In the genomic region with DNA sequence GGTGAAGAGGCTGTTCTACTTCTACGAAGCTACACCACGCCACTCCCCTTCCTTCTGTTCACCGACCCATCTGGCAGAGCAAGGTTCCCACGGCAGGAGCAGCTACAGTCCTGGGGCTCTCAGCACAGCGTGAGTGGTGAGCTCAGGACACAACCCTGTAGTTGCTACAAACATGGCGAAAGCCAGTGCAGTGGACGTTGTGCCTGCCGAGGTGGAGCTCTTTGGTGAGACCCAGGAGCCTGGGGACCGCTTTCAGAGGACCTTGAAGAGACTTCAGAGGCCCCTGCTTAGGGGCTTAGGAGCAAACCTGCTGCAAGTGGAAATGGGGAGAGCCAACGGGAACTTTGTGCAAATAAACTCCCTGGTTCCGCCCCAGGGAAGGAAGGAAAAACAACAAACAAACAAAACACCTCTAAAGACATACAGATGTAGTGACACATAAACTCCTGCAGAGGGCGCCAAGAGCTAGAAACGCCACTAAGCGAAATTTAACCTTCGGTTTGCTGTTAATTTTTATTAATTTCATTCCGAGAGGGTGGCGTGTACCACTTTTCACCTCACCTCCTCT, we compare ENCODE assay signal across 8 mouse cellular contexts. TPM values are rescaled to one million over a fixed set of nuclear protein-coding genes. Genes with fewer than 3 reads are reported as not detected.
DNase-seq lines count a peak whose midpoint lies in the region; ATAC-seq and TF ChIP-seq lines count a peak whose summit lies in the region.

No protein-coding gene starts in this region.

- intact Hi-C loops in left cerebral cortex, adult 2 months (cut with DNase I): loop anchor here (5.0 kb wide), 1 partner anchor 383 kb away; no protein-coding TSS in a partner anchor
- intact Hi-C loops in left cerebral cortex, postnatal 25 days (cut with DNase I): loop anchor here (5.0 to 10.0 kb wide), 2 partner anchors 383 to 510 kb away; no protein-coding TSS in a partner anchor

- TF ChIP-seq CTCF in left cerebral cortex, adult 2 months (IDR thresholded peaks at IDR 0.05): peak; percentile 85

- DNase-seq in left cerebral cortex, adult 2 months (ENCODE audit: extremely low spot score in 1 of 2, low spot score in 2 of 2): no peak
- DNase-seq in left cerebral cortex, postnatal 25 days (ENCODE audit: low spot score in 2 of 2): no peak
- DNase-seq in cerebellum, postnatal 10 days: peak; percentile 55 to 74
- peak; percentile 49 to 59 for DNase-seq in kidney, postnatal 4 days
- DNase-seq in midbrain, embryonic 10.5 days (ENCODE audit: low spot score): peak; percentile 39
- peak; percentile 39 for DNase-seq in thymus, postnatal 25 days
- DNase-seq in ovary, postnatal 14 days (ENCODE audit: low spot score): no peak

- H3K4me2 ChIP-seq in heart, embryonic 15.5 days: peak overlapping the region; percentile 69

- H3K9ac ChIP-seq in heart, embryonic 15.5 days: peak overlapping the region; percentile 51

- H3K27ac ChIP-seq in left cerebral cortex, adult 2 months: no peak overlapping the region
- no peak overlapping the region for H3K27ac ChIP-seq in heart, embryonic 15.5 days
- H3K27ac ChIP-seq in midbrain, embryonic 10.5 days (replicated peaks): peak overlapping the region; percentile 76

- no peaks in the 10 kb centered on the region for H3K36me3 ChIP-seq in heart, embryonic 15.5 days
- H3K36me3 ChIP-seq in midbrain, embryonic 10.5 days: no peaks in the 10 kb centered on the region

- 9% methylated on average over 17 of the region's 17 CpGs for WGBS in heart, embryonic 15.5 days
- 23% methylated on average over 17 of the region's 17 CpGs for WGBS in midbrain, embryonic 10.5 days

- H3K4me1 ChIP-seq in heart, embryonic 15.5 days (replicated peaks): peaks cover 6% of the 10 kb centered on the region
- peaks cover 6% of the 10 kb centered on the region for H3K4me1 ChIP-seq in midbrain, embryonic 10.5 days

- ATAC-seq in heart, embryonic 15.5 days (replicated peaks; ENCODE audit: insufficient number of reproducible peaks, insufficient read depth, low FRiP score, low read depth): no peak; the same call in 1 of the 2 replicates

- peak overlapping the region; percentile 14; the same call in 1 of the 2 replicates for H3K4me3 ChIP-seq in left cerebral cortex, adult 2 months
- H3K4me3 ChIP-seq in heart, embryonic 15.5 days: peak overlapping the region; percentile 41
- peak overlapping the region; percentile 46 for H3K4me3 ChIP-seq in midbrain, embryonic 10.5 days

- H3K27me3 ChIP-seq in heart, embryonic 15.5 days: 0 out of 2 replicates have a peak, but pooled peaks cover 6% of the 10 kb centered on the region
- H3K27me3 ChIP-seq in midbrain, embryonic 10.5 days (ENCODE audit: low read depth, poor library complexity, severe bottlenecking): 0 out of 2 replicates have a peak, but pooled peaks cover 6% of the 10 kb centered on the region

- no peaks in the 10 kb centered on the region for H3K9me3 ChIP-seq in heart, embryonic 15.5 days (replicated peaks)
- H3K9me3 ChIP-seq in midbrain, embryonic 10.5 days (replicated peaks): no peaks in the 10 kb centered on the region

RNA-seq across cellular contexts. Expression of a gene that starts 3.2 kb away (rescaled TPM):
- not detected for total RNA-seq in left cerebral cortex, adult 2 months (2021)
- not detected for total RNA-seq in left cerebral cortex, postnatal 25 days (2021)
- polyA plus RNA-seq in heart, embryonic 15.5 days (2015; fragmentation: Nextera tagmentation; extraction: Ambion mirVana): 0.16 TPM in 1 of 2 replicates, not detected in the other
- not detected in 2 replicates for polyA plus RNA-seq in midbrain, embryonic 10.5 days (2016; fragmentation: Nextera tagmentation; extraction: Ambion mirVana)

RNA-seq across cellular contexts. Expression of a gene that starts 10.5 kb away (rescaled TPM):
- total RNA-seq in left cerebral cortex, adult 2 months (2021): 1 to 10 TPM; 8.2 to 9.0 TPM
- total RNA-seq in left cerebral cortex, postnatal 25 days (2021): 1 to 10 TPM; 8.2 to 9.4 TPM
- polyA plus RNA-seq in heart, embryonic 15.5 days (2015; fragmentation: Nextera tagmentation; extraction: Ambion mirVana): 3.1 and 4.4 TPM in 2 replicates
- polyA plus RNA-seq in midbrain, embryonic 10.5 days (2016; fragmentation: Nextera tagmentation; extraction: Ambion mirVana): 4.6 and 5.2 TPM in 2 replicates

RNA-seq across cellular contexts. Expression of a gene that starts 24.2 kb away (rescaled TPM):
- 100 to 1,000 TPM; 445 to 469 TPM for total RNA-seq in left cerebral cortex, adult 2 months (2021)
- total RNA-seq in left cerebral cortex, postnatal 25 days (2021): 100 to 1,000 TPM; 480 to 498 TPM
- 170 and 210 TPM in 2 replicates for polyA plus RNA-seq in heart, embryonic 15.5 days (2015; fragmentation: Nextera tagmentation; extraction: Ambion mirVana)
- 274 and 296 TPM in 2 replicates for polyA plus RNA-seq in midbrain, embryonic 10.5 days (2016; fragmentation: Nextera tagmentation; extraction: Ambion mirVana)

RNA-seq across cellular contexts. Expression of a gene that starts 34.2 kb away (rescaled TPM):
- 10 to 100 TPM; 88.5 to 98.9 TPM for total RNA-seq in left cerebral cortex, adult 2 months (2021)
- 100 to 1,000 TPM in 1 of 2 experiments, 10 to 100 TPM in 1; 90.4 to 111 TPM for total RNA-seq in left cerebral cortex, postnatal 25 days (2021)
- polyA plus RNA-seq in heart, embryonic 15.5 days (2015; fragmentation: Nextera tagmentation; extraction: Ambion mirVana): 18.0 and 18.3 TPM in 2 replicates
- 34.1 and 69.6 TPM in 2 replicates for polyA plus RNA-seq in midbrain, embryonic 10.5 days (2016; fragmentation: Nextera tagmentation; extraction: Ambion mirVana)

RNA-seq across cellular contexts. Expression of a gene that starts 39.9 kb away (rescaled TPM):
- 10 to 100 TPM; 55.5 to 59.1 TPM for total RNA-seq in left cerebral cortex, adult 2 months (2021)
- 10 to 100 TPM; 62.2 to 64.8 TPM for total RNA-seq in left cerebral cortex, postnatal 25 days (2021)
- polyA plus RNA-seq in heart, embryonic 15.5 days (2015; fragmentation: Nextera tagmentation; extraction: Ambion mirVana): 30.4 and 34.7 TPM in 2 replicates
- 20.4 and 31.6 TPM in 2 replicates for polyA plus RNA-seq in midbrain, embryonic 10.5 days (2016; fragmentation: Nextera tagmentation; extraction: Ambion mirVana)

Comparison
In these comparisons a context has a peak if more than half of its experiments do, and no peak if none do; other contexts are left out.
1. DNase-seq: peak in cerebellum, postnatal 10 days (2 of 2), kidney, postnatal 4 days (2 of 2), midbrain, embryonic 10.5 days (single experiment) and thymus, postnatal 25 days (single experiment); none in left cerebral cortex, adult 2 months (0 of 2), left cerebral cortex, postnatal 25 days (0 of 2) and ovary, postnatal 14 days (single experiment).
2. Peak in every context shown above with its lines, with median percentiles within 50 percentile points of each other: H3K4me3 ChIP-seq.